Mouse (Mus musculus) heart, embryonic 11.5 days (tissue): ENCODE data around the gene Myo16. TPM values are rescaled to one million over a fixed set of nuclear protein-coding genes. Genes with fewer than 3 reads are reported as not detected.

ENCODE experiments used
- ATAC-seq: fragments of 200-750 bp; cut with Nextera tagmentation; replicated peaks from 2 replicates; pipeline ENCODE4 v1.8.0; 2017; ENCODE audit warnings: moderate library complexity; ENCODE audit not compliant: insufficient number of reproducible peaks, low FRiP score, low TSS enrichment
- H3K27ac ChIP-seq: fragments of 300-500 bp; sonication (generic); 2 replicates; pipeline ENCODE4 v1.5.1; 2014; ENCODE audit warnings: mild to moderate bottlenecking, low read depth, low read length
- H3K27me3 ChIP-seq: fragments of 300-500 bp; sonication (generic); 2 replicates; pipeline ENCODE4 v1.6.1; 2014; ENCODE audit warnings: mild to moderate bottlenecking, low read length, mixed read lengths; ENCODE audit not compliant: control insufficient read depth, insufficient read depth
- H3K36me3 ChIP-seq: fragments of 300-500 bp; sonication (generic); 2 replicates; pipeline ENCODE4 v1.6.1; 2014; ENCODE audit warnings: mild to moderate bottlenecking, low read length, moderate library complexity, mixed read lengths; ENCODE audit not compliant: control insufficient read depth, insufficient read depth
- H3K4me1 ChIP-seq: fragments of 300-500 bp; sonication (generic); 2 replicates; pipeline ENCODE4 v1.6.1; 2014; ENCODE audit warnings: low read length; ENCODE audit not compliant: control insufficient read depth, insufficient read depth
- H3K4me2 ChIP-seq: fragments of 300-500 bp; sonication (generic); 2 replicates; pipeline ENCODE4 v1.6.1; 2014; ENCODE audit warnings: mild to moderate bottlenecking, moderate library complexity
- H3K4me3 ChIP-seq: fragments of 300-500 bp; sonication (generic); 2 replicates; pipeline ENCODE4 v1.5.1; 2014; ENCODE audit warnings: low read depth, low read length
- H3K9ac ChIP-seq: fragments of 300-500 bp; sonication (generic); 2 replicates; pipeline ENCODE4 v1.6.1; 2014; ENCODE audit warnings: mild to moderate bottlenecking, low read depth, low read length, moderate library complexity
- H3K9me3 ChIP-seq: fragments of 300-500 bp; sonication (generic); replicated peaks from 2 replicates; pipeline ENCODE4 v1.6.1; 2016; ENCODE audit warnings: low read length; ENCODE audit not compliant: control insufficient read depth
- WGBS: fragments of 180-500 bp; shearing (Covaris S2); extraction: QIAGEN DNeasy Blood & Tissue Kit; methylation state at CpG from one replicate; pipeline ENCODE4 v1.1.7; 2014; ENCODE audit not compliant: insufficient replicate concordance; 5-methylcytosine and 5-hydroxymethylcytosine counted together
- polyA plus RNA-seq: library from polyadenylated mRNA; unstranded; fragments of >200 nt; fragmentation: Nextera tagmentation; extraction: Ambion mirVana; gene quantifications from 2 replicates; pipeline ENCODE4 v1.2.1, GENCODE M21; 2014

The Myo16 gene
- polyA plus RNA-seq, 1 experiment from 2014 or later = 2.5 TPM

DNA sequence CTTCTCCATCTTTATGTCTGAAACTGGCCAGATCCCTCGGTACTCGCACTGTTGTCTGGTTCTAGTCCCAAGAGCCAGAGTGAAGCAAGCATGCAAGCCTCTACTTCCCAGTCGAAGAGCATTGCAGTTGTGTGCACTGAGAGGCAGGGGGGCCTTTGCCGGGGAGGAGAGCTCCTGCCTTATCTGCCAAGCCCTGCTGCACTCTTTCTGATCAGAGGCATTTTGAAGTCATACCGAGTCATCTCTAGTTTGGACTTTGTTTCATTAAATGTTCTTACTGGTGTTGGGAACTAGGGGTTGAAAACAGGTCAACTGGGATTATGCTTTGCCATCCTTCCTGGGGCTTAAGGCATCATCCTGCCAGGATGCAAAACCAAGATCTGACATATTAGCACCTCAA lies 445.2 kb downstream of the Myo16 start:
- no peak overlapping the region for H3K27ac ChIP-seq
- no peaks in the 10 kb centered on the region for H3K36me3 ChIP-seq
- H3K27me3 ChIP-seq = no peaks in the 10 kb centered on the region
- peaks cover 3% of the 10 kb centered on the region; the same call in 1 of the 2 replicates for H3K4me1 ChIP-seq
- no peaks in the 10 kb centered on the region for H3K9me3 ChIP-seq
- H3K9ac ChIP-seq = no peak overlapping the region
- no peak overlapping the region for H3K4me3 ChIP-seq
- 54% methylated on average over 5 of the region's 5 CpGs for WGBS
- ATAC-seq = no peak
- H3K4me2 ChIP-seq = no peak overlapping the region

DNA sequence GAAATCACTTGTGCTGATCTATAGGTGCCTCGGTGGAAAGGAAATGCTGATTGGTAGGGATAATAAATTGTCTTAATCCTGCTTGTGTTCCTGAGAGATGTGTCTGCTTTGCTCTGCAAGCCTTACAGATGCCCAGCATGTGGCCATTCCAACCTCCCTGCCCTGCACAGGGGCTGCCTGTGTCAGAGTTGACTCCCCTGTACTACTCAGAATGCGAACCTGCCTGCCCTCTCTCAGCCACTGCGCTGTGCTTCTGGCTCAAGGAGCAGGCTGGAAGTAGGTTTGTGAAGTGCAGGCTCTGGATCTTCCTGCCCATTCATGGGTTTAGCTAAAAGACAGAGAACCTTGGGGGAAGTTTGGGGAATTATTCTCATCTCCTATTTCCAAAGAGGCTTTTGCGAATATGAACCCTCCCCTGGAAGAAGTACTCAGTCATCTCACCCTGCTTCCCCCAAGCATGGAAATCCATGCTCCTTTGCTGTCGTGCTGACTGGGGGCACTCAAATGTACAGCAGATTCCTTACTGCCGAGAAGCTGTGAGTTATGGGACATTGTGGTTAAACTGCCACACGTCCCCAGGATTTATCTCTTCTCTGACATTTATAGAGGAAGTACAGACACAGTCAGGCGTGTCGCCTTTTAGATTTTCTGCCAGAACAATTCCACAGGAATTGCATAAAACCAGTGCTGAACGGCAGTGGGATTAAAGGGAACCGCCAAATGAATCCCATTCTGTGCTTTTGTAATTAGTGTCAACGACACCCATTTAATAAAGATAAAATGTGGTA lies 452.5 kb downstream of the Myo16 start:
- no peak overlapping the region for H3K27ac ChIP-seq
- no peaks in the 10 kb centered on the region for H3K9me3 ChIP-seq
- no peak overlapping the region for H3K9ac ChIP-seq
- H3K36me3 ChIP-seq = no peaks in the 10 kb centered on the region
- peaks cover 5% of the 10 kb centered on the region; the same call in 1 of the 2 replicates for H3K4me1 ChIP-seq
- no peak for ATAC-seq
- H3K4me2 ChIP-seq = no peak overlapping the region
- whole genome bisulfite sequencing = 49% methylated on average over 12 of the region's 12 CpGs
- no peak overlapping the region for H3K4me3 ChIP-seq
- no peaks in the 10 kb centered on the region for H3K27me3 ChIP-seq

DNA sequence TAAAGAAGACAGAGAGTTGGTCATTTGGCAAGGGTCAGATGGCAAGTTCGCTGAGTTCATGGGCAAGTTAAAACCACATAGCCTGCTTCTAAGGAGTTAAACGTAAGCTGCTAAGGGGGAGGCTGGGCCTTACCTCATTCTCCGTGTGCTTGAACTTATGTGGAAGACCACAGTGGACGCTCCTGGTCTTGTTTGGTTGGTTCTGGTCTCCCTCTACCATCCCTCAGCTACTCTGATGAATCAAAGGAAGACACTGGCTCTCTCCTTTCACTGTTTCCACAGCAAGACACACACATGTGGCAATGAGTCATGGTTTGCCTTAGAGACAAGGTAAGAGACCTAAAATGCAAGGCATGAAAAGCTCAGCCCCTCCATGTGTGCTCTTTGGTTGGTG lies 453.1 kb downstream of the Myo16 start:
- no peak for ATAC-seq
- Histone ChIP-seq H3K36me3 (no peaks in the 10 kb centered on the region), H3K27me3 (no peaks in the 10 kb centered on the region), H3K27ac (no peak overlapping the region), H3K4me1 (peaks cover 5% of the 10 kb centered on the region; the same call in 1 of the 2 replicates), H3K4me2 (no peak overlapping the region), H3K9ac (no peak overlapping the region), H3K4me3 (no peak overlapping the region), H3K9me3 (no peaks in the 10 kb centered on the region)
- 71% methylated on average over 4 of the region's 4 CpGs for WGBS

DNA sequence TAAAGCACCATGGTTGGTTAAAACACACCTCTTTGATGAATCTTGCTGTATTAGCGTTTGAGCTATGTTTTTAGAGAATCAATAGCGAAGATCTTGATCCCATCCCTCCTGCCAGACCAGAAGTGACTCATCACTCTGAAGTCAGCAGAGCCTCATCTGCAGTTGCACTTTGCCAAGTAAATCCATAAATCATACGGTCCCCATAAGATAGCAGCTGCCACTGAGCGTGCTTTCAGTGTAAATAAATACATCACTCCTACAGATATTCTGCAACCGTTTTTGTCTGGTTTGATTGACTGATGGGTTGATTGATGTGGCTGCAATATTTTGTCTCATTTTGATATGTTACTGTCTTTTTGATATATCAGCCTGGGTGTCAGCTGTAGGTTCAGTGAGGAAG lies 457.9 kb downstream of the Myo16 start:
- WGBS = 72% methylated on average over 5 of the region's 5 CpGs
- ATAC-seq = no peak
- Histone ChIP-seq H3K27ac (no peak overlapping the region), H3K36me3 (0 out of 2 replicates have a peak, but pooled peaks cover 2% of the 10 kb centered on the region), H3K9ac (no peak overlapping the region), H3K4me3 (no peak overlapping the region), H3K4me1 (no peaks in the 10 kb centered on the region), H3K4me2 (no peak overlapping the region), H3K9me3 (no peaks in the 10 kb centered on the region), H3K27me3 (no peaks in the 10 kb centered on the region)

DNA sequence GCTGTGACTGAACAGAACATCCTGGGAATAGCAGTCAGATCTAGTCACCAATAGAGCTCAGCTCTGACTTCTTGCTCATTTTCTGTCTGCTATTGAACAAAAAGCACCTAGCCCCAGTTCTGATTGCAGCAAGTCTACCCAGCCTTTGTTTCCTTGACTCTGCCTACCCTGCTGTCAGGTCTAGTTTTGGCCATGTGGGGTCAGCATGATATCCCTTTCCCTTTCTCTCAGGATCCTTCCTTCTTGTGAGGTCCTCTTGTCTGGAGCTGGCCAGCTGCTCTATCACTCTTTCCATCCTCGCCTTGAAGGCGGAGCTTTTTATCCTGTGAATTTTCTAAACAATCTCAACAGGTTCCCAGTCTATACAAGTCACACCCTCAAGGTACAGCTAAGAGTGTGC lies 459.7 kb downstream of the Myo16 start:
- no peaks in the 10 kb centered on the region for H3K4me1 ChIP-seq
- no peaks in the 10 kb centered on the region for H3K27me3 ChIP-seq
- H3K9ac ChIP-seq = no peak overlapping the region
- WGBS = 42% methylated on average over 2 of the region's 2 CpGs
- ATAC-seq = no peak
- no peaks in the 10 kb centered on the region for H3K9me3 ChIP-seq
- 0 out of 2 replicates have a peak, but pooled peaks cover 2% of the 10 kb centered on the region for H3K36me3 ChIP-seq
- H3K4me2 ChIP-seq = no peak overlapping the region
- H3K27ac ChIP-seq = no peak overlapping the region
- no peak overlapping the region for H3K4me3 ChIP-seq

DNA sequence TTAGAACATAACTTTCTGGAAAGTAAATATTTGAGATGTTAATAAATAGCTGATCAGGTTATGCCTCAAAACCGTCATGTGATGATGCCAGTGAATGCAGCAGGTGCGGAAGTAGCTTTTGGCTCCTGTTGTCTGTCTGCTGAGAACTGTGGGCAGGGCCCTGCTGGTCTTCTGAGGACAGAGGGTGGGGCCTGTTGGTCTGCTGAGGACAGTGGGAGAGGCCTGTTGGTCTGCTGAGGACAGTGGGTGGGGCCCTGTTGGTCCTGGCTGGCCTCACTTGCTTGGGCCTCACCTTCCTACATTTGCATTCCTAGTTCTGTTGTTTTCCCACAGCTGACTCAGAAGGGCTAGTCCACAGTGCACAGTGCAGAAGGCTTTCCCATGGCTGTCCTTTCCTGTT lies 466.0 kb downstream of the Myo16 start:
- Histone ChIP-seq H3K4me1 (peaks cover 2% of the 10 kb centered on the region; the same call in 1 of the 2 replicates), H3K9me3 (no peaks in the 10 kb centered on the region), H3K4me2 (no peak overlapping the region), H3K27me3 (no peaks in the 10 kb centered on the region), H3K4me3 (no peak overlapping the region), H3K27ac (no peak overlapping the region), H3K36me3 (no peaks in the 10 kb centered on the region), H3K9ac (no peak overlapping the region)
- 85% methylated on average over 2 of the region's 2 CpGs for WGBS
- no peak for ATAC-seq

DNA sequence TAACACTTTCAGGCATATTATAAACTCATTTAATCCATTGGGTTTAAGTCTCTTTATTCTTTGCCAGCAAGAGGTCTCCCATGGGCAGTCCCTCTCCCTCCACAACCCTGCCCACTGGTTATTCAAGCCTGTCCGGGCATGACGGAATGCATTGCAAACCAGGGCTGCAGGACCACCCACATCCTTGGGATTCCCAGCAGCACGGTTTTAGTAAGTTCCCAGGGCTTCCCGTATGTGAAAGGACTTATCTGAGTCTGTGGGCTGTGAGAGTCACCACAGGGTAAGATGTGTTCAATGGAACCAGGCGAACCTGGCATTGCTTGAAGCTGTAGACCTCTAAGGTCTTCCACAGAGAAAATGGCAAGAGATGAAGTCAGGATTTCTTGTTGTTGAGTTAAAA lies 471.6 kb downstream of the Myo16 start:
- Histone ChIP-seq H3K27me3 (no peaks in the 10 kb centered on the region), H3K4me3 (no peak overlapping the region), H3K9ac (no peak overlapping the region), H3K4me2 (no peak overlapping the region), H3K9me3 (no peaks in the 10 kb centered on the region), H3K36me3 (no peaks in the 10 kb centered on the region), H3K4me1 (no peaks in the 10 kb centered on the region; the same call in 1 of the 2 replicates), H3K27ac (no peak overlapping the region)
- 48% methylated on average over 5 of the region's 5 CpGs for WGBS
- ATAC-seq = no peak

DNA sequence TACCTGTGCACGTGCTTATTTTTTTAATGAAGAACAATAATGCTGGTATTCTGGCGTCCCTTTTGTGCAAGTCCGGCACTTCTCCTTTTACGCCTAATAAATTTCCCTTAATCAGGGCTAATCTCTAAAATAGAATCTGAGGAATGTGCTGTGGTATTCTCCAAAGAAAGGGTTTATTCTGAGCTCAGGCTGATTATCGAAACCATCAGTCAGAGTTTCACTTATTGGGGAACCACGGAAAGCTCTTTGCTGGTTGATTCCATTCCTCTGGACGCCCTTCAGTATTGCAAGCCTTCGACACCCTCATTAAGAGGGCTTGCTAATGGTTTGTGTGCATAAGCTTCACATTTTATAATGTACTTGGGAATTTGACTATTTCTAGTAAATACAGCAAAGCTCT lies 475.0 kb downstream of the Myo16 start:
- no peak overlapping the region for H3K9ac ChIP-seq
- H3K4me1 ChIP-seq = no peaks in the 10 kb centered on the region; the same call in 1 of the 2 replicates
- no peak overlapping the region for H3K27ac ChIP-seq
- H3K9me3 ChIP-seq = no peaks in the 10 kb centered on the region
- WGBS = 62% methylated on average over 8 of the region's 8 CpGs
- no peaks in the 10 kb centered on the region for H3K27me3 ChIP-seq
- no peak overlapping the region for H3K4me2 ChIP-seq
- no peak for ATAC-seq
- H3K36me3 ChIP-seq = no peaks in the 10 kb centered on the region
- no peak overlapping the region for H3K4me3 ChIP-seq

DNA sequence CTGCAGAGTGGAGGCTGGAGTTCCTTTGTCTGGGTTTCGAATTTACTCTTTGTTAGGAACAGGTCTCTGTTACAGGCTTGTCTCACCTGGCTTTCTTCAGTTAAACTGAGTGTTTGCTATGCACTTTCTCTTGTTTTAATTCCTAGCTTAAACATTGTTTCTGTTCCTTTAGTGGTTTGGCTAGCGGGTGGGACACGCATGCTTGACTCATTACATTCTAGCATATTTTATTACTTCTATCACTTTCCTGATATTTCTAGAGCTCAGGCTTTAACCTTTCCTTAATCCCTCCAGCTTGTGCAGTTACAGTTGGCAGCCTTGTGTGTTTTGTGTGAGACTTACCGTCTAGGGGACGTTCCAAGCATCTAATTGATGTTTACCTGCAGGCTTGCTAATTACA lies 476.2 kb downstream of the Myo16 start:
- H3K36me3 ChIP-seq = no peaks in the 10 kb centered on the region
- H3K4me1 ChIP-seq = peaks cover 5% of the 10 kb centered on the region; the same call in 1 of the 2 replicates
- H3K27me3 ChIP-seq = no peaks in the 10 kb centered on the region
- no peak overlapping the region for H3K4me2 ChIP-seq
- no peak for ATAC-seq
- no peaks in the 10 kb centered on the region for H3K9me3 ChIP-seq
- H3K27ac ChIP-seq = no peak overlapping the region
- H3K4me3 ChIP-seq = no peak overlapping the region
- H3K9ac ChIP-seq = no peak overlapping the region
- WGBS = 75% methylated on average over 5 of the region's 5 CpGs
